Mouse (Mus musculus): ENCODE results near the gene St8sia2. TPM values are rescaled to one million over a fixed set of nuclear protein-coding genes. Genes with fewer than 3 reads are reported as not detected.

St8sia2 gene
- polyA plus RNA-seq, 1 experiment from 2014 or later: 18.7 TPM

DNA sequence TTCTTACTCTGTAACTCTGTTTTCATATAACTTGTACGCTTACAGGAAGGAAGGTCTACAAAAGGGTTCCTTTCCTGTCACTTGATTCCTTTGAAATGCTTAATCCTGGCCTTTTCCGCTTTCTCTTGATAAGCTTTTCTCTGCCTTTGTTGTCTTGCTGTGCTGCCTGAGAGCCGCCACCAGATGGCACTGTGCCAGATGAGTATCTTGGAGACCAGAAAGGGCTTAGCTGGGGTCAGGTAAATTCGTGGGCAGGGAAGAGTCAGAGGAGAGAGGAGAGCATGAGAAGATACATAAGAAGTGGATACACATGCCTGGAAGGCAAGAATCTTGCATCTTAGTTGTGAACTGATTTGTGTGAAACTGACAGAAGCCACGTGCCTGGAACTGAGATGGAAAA is 11.5 kb upstream of the St8sia2 start:
- Histone ChIP-seq H3K27ac (ENCODE audit: low read depth, low read length) (no peak overlapping the region), H3K36me3 (ENCODE audit: control insufficient read depth, insufficient read depth, low read length) (no peaks in the 10 kb centered on the region), H3K4me3 (ENCODE audit: low read length) (no peak overlapping the region), H3K27me3 (ENCODE audit: control insufficient read depth, insufficient read depth, low read length) (no peaks in the 10 kb centered on the region), H3K4me2 (replicated peaks; ENCODE audit: low read depth, low read length) (no peak overlapping the region), H3K9ac (ENCODE audit: low read depth, low read length) (no peak overlapping the region), H3K9me3 (ENCODE audit: control insufficient read depth, low read length) (no peaks in the 10 kb centered on the region), H3K4me1 (ENCODE audit: control insufficient read depth, insufficient read depth, low read length) (0 out of 2 replicates have a peak, but pooled peaks cover 2% of the 10 kb centered on the region)
- 19% methylated on average over 5 of the region's 5 CpGs for WGBS
- ATAC-seq (ENCODE audit: low FRiP score, low TSS enrichment): 0 out of 2 replicates have a peak, but pooled peaks have one; percentile 28

DNA sequence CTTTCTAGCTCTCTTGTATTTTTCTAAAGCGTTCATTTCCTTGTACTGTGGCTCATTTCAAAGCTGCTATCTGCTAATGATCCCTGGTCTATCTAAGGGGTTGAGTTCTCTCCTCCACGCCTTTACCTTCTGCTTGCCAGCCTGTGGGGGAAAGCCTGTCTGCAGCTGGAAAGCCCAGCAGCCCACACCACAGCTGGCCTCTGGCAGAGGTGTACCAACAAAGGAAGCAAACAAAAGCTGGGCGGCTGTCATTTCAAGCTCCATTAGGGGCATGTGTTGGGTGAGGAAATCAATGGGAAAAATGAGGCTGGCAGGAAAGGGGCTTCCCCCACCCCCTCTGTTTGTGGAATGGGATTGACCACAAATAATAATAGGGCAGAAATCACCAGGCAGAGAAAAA is 10.7 kb upstream of the St8sia2 start:
- 82% methylated on average over 3 of the region's 3 CpGs for WGBS
- H3K4me3 ChIP-seq (ENCODE audit: low read length): no peak overlapping the region
- H3K4me1 ChIP-seq (ENCODE audit: control insufficient read depth, insufficient read depth, low read length): 0 out of 2 replicates have a peak, but pooled peaks cover 2% of the 10 kb centered on the region
- H3K9ac ChIP-seq (ENCODE audit: low read depth, low read length): no peak overlapping the region
- no peak for ATAC-seq (ENCODE audit: low FRiP score, low TSS enrichment)
- H3K27me3 ChIP-seq (ENCODE audit: control insufficient read depth, insufficient read depth, low read length): no peaks in the 10 kb centered on the region
- no peak overlapping the region for H3K27ac ChIP-seq (ENCODE audit: low read depth, low read length)
- H3K36me3 ChIP-seq (ENCODE audit: control insufficient read depth, insufficient read depth, low read length): no peaks in the 10 kb centered on the region
- no peaks in the 10 kb centered on the region for H3K9me3 ChIP-seq (ENCODE audit: control insufficient read depth, low read length)
- no peak overlapping the region for H3K4me2 ChIP-seq (replicated peaks; ENCODE audit: low read depth, low read length)

DNA sequence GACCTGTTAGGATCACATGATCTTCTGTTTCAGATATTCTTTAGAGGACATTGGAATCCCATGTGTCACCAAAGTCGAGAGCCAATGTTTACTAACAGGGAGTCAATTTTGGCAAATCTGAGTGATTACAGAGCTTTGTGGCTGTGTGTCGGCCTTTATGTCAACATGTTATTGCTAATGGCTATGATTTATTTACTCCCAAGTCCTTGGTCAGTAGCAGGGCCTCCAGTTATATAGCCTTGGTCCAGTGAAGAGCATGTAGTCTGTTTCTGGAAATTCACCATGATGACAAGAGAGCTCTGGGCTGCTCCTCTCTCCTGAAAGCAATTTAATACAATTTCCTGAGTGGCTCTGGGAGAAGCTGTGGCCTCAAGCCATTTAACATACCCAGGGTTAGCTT is 9.1 kb upstream of the St8sia2 start:
- Histone ChIP-seq H3K4me3 (ENCODE audit: low read length) (no peak overlapping the region), H3K9ac (ENCODE audit: low read depth, low read length) (no peak overlapping the region), H3K36me3 (ENCODE audit: control insufficient read depth, insufficient read depth, low read length) (no peaks in the 10 kb centered on the region), H3K9me3 (ENCODE audit: control insufficient read depth, low read length) (no peaks in the 10 kb centered on the region), H3K27me3 (ENCODE audit: control insufficient read depth, insufficient read depth, low read length) (no peaks in the 10 kb centered on the region), H3K27ac (ENCODE audit: low read depth, low read length) (no peak overlapping the region), H3K4me1 (ENCODE audit: control insufficient read depth, insufficient read depth, low read length) (0 out of 2 replicates have a peak, but pooled peaks cover 2% of the 10 kb centered on the region), H3K4me2 (replicated peaks; ENCODE audit: low read depth, low read length) (no peak overlapping the region)
- 42% methylated on average over 2 of the region's 2 CpGs for WGBS
- peak; percentile 60; the same call in 1 of the 2 replicates for ATAC-seq (ENCODE audit: low FRiP score, low TSS enrichment)

DNA sequence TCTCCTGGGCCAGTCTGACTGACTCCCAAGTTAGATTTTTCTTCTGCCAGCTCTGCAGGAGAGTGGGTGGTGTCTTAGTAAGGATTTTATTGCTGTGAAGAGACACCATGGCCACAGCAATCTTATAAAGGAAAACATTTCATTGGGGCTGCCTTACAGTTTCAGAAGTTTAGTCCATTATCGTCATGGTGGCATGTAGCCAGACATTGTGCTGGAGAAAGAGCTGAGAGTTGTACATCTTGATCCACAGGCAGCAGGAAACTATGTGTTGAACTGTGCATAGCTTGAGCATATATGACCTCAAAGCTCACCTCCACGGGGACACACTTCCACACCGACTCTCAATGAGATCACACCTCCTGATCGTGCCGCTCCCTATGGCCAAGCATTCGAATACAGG is 8.3 kb upstream of the St8sia2 start:
- Histone ChIP-seq H3K36me3 (ENCODE audit: control insufficient read depth, insufficient read depth, low read length) (no peaks in the 10 kb centered on the region), H3K27ac (ENCODE audit: low read depth, low read length) (no peak overlapping the region), H3K9ac (ENCODE audit: low read depth, low read length) (no peak overlapping the region), H3K27me3 (ENCODE audit: control insufficient read depth, insufficient read depth, low read length) (no peaks in the 10 kb centered on the region), H3K4me1 (ENCODE audit: control insufficient read depth, insufficient read depth, low read length) (0 out of 2 replicates have a peak, but pooled peaks cover 2% of the 10 kb centered on the region), H3K4me3 (ENCODE audit: low read length) (no peak overlapping the region), H3K9me3 (ENCODE audit: control insufficient read depth, low read length) (no peaks in the 10 kb centered on the region), H3K4me2 (replicated peaks; ENCODE audit: low read depth, low read length) (no peak overlapping the region)
- no peak for ATAC-seq (ENCODE audit: low FRiP score, low TSS enrichment)
- WGBS: 79% methylated on average over 6 of the region's 6 CpGs

DNA sequence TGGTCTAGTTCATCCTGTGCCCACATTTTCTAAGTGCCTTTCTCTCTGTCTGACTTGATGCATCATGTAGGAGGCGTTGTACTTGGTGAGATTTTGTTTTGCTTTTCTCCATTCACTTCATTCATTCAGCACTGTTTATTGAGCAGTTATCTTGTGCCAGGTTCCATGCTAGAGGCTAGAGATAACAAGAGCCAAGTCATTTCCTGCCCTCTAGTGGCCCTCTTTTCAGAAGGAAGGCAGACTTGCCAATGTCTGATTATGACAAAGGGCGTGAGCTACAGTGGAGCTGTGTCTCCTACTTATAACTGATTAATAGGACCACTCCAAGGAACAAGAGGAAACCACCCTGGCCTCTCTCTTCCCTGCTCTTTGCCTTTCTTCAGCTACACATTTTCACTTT is 3.1 kb upstream of the St8sia2 start:
- Histone ChIP-seq H3K4me1 (ENCODE audit: control insufficient read depth, insufficient read depth, low read length) (0 out of 2 replicates have a peak, but pooled peaks cover 5% of the 10 kb centered on the region), H3K4me2 (replicated peaks; ENCODE audit: low read depth, low read length) (no peak overlapping the region), H3K36me3 (ENCODE audit: control insufficient read depth, insufficient read depth, low read length) (no peaks in the 10 kb centered on the region), H3K27me3 (ENCODE audit: control insufficient read depth, insufficient read depth, low read length) (no peaks in the 10 kb centered on the region; the same call in none of the 2 replicates), H3K4me3 (ENCODE audit: low read length) (no peak overlapping the region), H3K9me3 (ENCODE audit: control insufficient read depth, low read length) (no peaks in the 10 kb centered on the region), H3K27ac (ENCODE audit: low read depth, low read length) (no peak overlapping the region), H3K9ac (ENCODE audit: low read depth, low read length) (no peak overlapping the region)
- WGBS: 80% methylated on average over 2 of the region's 2 CpGs
- ATAC-seq (ENCODE audit: low FRiP score, low TSS enrichment): no peak

DNA sequence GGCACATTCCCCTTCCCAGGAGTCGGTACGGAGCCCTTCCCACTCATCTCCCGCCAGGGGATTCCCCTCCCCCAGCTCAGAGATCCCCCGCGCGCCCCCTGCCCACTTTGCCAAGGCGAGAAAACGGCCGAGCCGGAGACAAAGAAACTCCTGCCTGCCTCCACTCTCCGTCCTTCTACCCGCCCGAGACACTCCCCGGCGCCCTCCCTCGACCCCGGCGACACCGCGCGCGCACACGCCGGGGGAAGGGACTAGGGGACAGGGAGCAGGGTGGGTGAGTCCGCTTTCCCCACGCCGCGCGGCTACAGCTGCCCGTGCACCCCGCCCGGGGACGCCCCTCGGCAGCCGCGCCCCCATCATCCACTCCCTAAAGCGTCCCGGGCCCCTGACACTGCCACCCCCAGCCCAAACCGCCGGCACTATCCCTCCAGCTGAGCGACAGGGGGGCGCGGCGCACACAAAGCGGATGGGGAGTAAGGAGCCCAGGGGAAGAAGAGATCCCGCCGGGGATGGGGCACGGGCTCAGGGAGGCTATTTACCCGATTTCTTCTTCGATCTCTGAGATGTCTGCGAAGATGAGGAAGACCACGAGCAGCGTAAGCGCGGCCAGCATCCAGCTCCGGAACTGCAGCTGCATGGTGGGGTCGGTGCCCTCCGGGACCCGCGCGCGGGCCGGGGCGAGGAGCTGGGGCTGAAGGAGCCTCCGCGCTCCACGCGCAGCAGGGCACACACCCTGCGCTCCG is 461 bp downstream of the St8sia2 start:
- peaks cover 17% of the 10 kb centered on the region for H3K4me1 ChIP-seq (ENCODE audit: control insufficient read depth, insufficient read depth, low read length)
- H3K27me3 ChIP-seq (ENCODE audit: control insufficient read depth, insufficient read depth, low read length): no peaks in the 10 kb centered on the region; the same call in none of the 2 replicates
- no peaks in the 10 kb centered on the region for H3K36me3 ChIP-seq (ENCODE audit: control insufficient read depth, insufficient read depth, low read length)
- under 1% methylated on average over 62 of the region's 70 CpGs for WGBS
- H3K4me2 ChIP-seq (replicated peaks; ENCODE audit: low read depth, low read length): peak overlapping the region; percentile 93
- peak overlapping the region; percentile 79 for H3K4me3 ChIP-seq (ENCODE audit: low read length)
- peak overlapping the region; percentile 84 for H3K27ac ChIP-seq (ENCODE audit: low read depth, low read length)
- peak; percentile 59 for ATAC-seq (ENCODE audit: low FRiP score, low TSS enrichment)
- H3K9me3 ChIP-seq (ENCODE audit: control insufficient read depth, low read length): no peaks in the 10 kb centered on the region
- peak overlapping the region; percentile 81 for H3K9ac ChIP-seq (ENCODE audit: low read depth, low read length)

DNA sequence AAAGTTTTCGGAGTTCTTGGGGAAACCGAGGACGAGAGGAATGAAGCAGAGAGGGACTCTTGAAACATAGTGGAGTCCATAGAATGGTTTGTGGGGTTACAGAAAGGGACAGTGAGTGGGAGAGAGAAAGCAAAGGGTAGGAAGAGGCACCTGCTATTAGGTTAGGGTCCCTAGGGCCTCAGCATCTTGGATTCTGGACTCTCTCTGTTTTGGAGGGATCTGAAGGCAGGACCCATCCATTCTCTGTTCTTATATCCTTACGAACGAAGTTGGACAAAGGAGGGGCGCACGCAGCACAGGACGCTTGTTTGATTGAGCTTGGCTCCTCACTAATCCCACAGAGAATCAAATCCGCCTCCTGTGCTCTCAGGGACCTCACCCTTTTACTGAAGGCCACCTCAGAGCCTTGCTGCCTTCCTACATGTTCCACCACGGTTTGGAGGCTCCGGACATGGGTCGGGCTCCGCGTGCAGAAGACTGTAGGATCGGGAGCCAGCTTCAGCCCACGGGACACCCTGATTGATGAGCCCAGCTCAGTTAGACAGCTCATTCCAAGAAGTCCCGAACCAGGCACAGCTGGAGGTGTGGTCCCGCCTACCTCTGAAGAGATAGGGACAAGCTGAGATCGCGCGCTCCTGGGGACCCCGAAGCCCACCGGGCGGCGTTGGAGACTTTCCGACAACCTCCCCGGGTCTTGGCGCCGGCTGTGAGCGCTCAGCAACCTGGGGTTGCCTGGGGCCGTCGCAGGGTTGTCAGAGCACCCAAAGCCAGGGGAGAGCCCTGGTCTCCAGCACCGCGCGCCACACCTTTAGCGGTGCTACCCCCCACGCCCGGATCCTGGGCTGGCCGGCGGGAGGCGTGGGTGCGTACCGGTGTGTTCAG is 1.3 kb downstream of the St8sia2 start:
- Histone ChIP-seq H3K9ac (ENCODE audit: low read depth, low read length) (peak overlapping the region; percentile 81), H3K36me3 (ENCODE audit: control insufficient read depth, insufficient read depth, low read length) (no peaks in the 10 kb centered on the region), H3K4me1 (ENCODE audit: control insufficient read depth, insufficient read depth, low read length) (peaks cover 21% of the 10 kb centered on the region), H3K27ac (ENCODE audit: low read depth, low read length) (peak overlapping the region; percentile 84; the same call in 1 of the 2 replicates), H3K4me2 (replicated peaks; ENCODE audit: low read depth, low read length) (peak overlapping the region; percentile 93), H3K4me3 (ENCODE audit: low read length) (peak overlapping the region; percentile 79), H3K9me3 (ENCODE audit: control insufficient read depth, low read length) (no peaks in the 10 kb centered on the region), H3K27me3 (ENCODE audit: control insufficient read depth, insufficient read depth, low read length) (no peaks in the 10 kb centered on the region; the same call in none of the 2 replicates)
- peak; percentile 44 for ATAC-seq (ENCODE audit: low FRiP score, low TSS enrichment)
- WGBS: 4% methylated on average over 43 of the region's 43 CpGs

DNA sequence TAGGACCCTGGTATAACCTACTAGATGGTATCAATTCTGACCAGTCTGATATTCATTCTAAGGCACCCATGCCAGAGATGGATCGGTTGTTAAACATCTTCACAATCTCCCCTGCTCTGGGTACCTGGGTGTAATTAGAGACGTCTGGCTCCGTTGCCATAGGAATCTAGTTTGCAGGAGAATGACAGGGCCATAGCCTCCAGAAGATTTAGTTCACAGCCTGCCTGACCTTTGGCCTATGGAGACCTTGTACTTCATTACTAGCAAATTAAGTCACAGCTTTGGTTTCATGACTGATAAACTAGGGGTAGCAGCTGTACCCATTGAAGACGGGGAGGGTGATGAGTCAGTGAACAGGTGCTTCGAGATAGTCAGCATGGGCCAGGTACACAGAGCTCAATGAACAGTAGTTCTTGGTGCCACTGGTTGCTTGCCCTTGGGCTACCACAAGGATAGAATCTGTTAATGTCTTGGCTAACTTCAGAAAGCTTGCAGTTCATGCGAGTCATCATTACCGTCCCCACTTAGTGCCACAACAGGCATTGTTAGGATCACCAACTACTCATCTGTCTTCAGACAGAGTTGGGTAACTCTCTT is 4.4 kb downstream of the St8sia2 start:
- H3K9ac ChIP-seq (ENCODE audit: low read depth, low read length): no peak overlapping the region
- ATAC-seq (ENCODE audit: low FRiP score, low TSS enrichment): no peak
- no peak overlapping the region for H3K4me3 ChIP-seq (ENCODE audit: low read length)
- H3K36me3 ChIP-seq (ENCODE audit: control insufficient read depth, insufficient read depth, low read length): peaks cover 3% of the 10 kb centered on the region; the same call in 1 of the 2 replicates
- H3K27ac ChIP-seq (ENCODE audit: low read depth, low read length): no peak overlapping the region
- no peaks in the 10 kb centered on the region; the same call in none of the 2 replicates for H3K27me3 ChIP-seq (ENCODE audit: control insufficient read depth, insufficient read depth, low read length)
- 45% methylated on average over 7 of the region's 7 CpGs for WGBS
- H3K9me3 ChIP-seq (ENCODE audit: control insufficient read depth, low read length): no peaks in the 10 kb centered on the region
- H3K4me2 ChIP-seq (replicated peaks; ENCODE audit: low read depth, low read length): no peak overlapping the region
- peaks cover 27% of the 10 kb centered on the region for H3K4me1 ChIP-seq (ENCODE audit: control insufficient read depth, insufficient read depth, low read length)

All from kidney, embryonic 14.5 days (tissue).